Mouse (Mus musculus) G1E (cell line): ENCODE measurements around the gene Atp2a1.

Source experiments
- CTCF ChIP-seq: IDR thresholded peaks from 2 replicates; pipeline ENCODE4 v1.5.1; 2012; ENCODE audit warnings: low read depth, low read length, inconsistent platforms, mixed read lengths
- GATA1 ChIP-seq: IDR thresholded peaks from 2 replicates; pipeline ENCODE4 v1.6.1; 2012; ENCODE audit warnings: borderline replicate concordance, low read length, inconsistent platforms, mixed read lengths
- TAL1 ChIP-seq: conservative IDR thresholded peaks from 2 replicates; pipeline ENCODE4 v1.6.1; 2012; ENCODE audit warnings: low read depth, low read length, inconsistent platforms, mixed read lengths

GRCm38 (mm10) chr7:126397221-126397620 is 65.7 kb downstream of the Atp2a1 start:
- no peak for TF ChIP-seq CTCF
- no peak for TF ChIP-seq GATA1
- TF ChIP-seq TAL1 = no peak
